Mouse (Mus musculus) right cerebral cortex, adult 2 months (tissue): Measurements from ENCODE around the gene Gm10401.
"Not testable (repeated sequence)": the region's sequence is repeated elsewhere in the genome, so short reads cannot be mapped to it uniquely, and the experiment has no call there.

Experiments
- DNase-seq, 2 experiments: peaks; one replicate each; pipeline ENCODE4 v3.0.0; 2021 to 2022; ENCODE audit warnings: low spot score in 2 of 2

The Gm10401 gene

GRCm38 (mm10) chr5:115118961-115119570 is 21.0 kb upstream of the Gm10401 start, which contains the start of gene Acads:
Gene Acads (minus strand): TSS chr5:115119346.
- DNase-seq, result no peak

- DNase-seq, result no peak
Measured at GRCm38 (mm10) chr5:115117467-115117866, 19.4 kb upstream of the Gm10401 start.

- DNase-seq, result no peak
Measured at GRCm38 (mm10) chr5:115116426-115116825, 18.3 kb upstream of the Gm10401 start.

GRCm38 (mm10) chr5:115114501-115114900 is 16.4 kb upstream of the Gm10401 start:
- no peak for DNase-seq

- no peak for DNase-seq
Measured at GRCm38 (mm10) chr5:115113244-115113643, 15.1 kb upstream of the Gm10401 start.

- no peak for DNase-seq
Measured at GRCm38 (mm10) chr5:115111156-115111555, 13.1 kb upstream of the Gm10401 start.

- DNase-seq, result not testable (repeated sequence)
Measured at GRCm38 (mm10) chr5:115103253-115103652, 5.2 kb upstream of the Gm10401 start.

- no peak for DNase-seq
Measured at GRCm38 (mm10) chr5:115102231-115102630, 4.1 kb upstream of the Gm10401 start.

GRCm38 (mm10) chr5:115100473-115100872 is 2.4 kb upstream of the Gm10401 start:
- no peak for DNase-seq

GRCm38 (mm10) chr5:115099991-115100390 is 1.9 kb upstream of the Gm10401 start:
- no peak for DNase-seq

- DNase-seq, result no peak
Measured at GRCm38 (mm10) chr5:115099530-115099929, 1.4 kb upstream of the Gm10401 start.

GRCm38 (mm10) chr5:115091776-115092175 is 6.3 kb downstream of the Gm10401 start:
- no peak for DNase-seq

- no peak for DNase-seq
Measured at GRCm38 (mm10) chr5:115091015-115091414, 7.1 kb downstream of the Gm10401 start.

GRCm38 (mm10) chr5:115089592-115090268 is 8.4 kb downstream of the Gm10401 start:
- DNase-seq, result no peak

- no peak for DNase-seq
Measured at GRCm38 (mm10) chr5:115085675-115086074, 12.4 kb downstream of the Gm10401 start.

GRCm38 (mm10) chr5:115083492-115083891 is 14.6 kb downstream of the Gm10401 start:
- no peak for DNase-seq

- no peak for DNase-seq
Measured at GRCm38 (mm10) chr5:115081636-115082035, 16.5 kb downstream of the Gm10401 start.

GRCm38 (mm10) chr5:115076144-115076901 is 21.8 kb downstream of the Gm10401 start:
- peak; percentile 69 to 70 for DNase-seq

GRCm38 (mm10) chr5:115074749-115075148 is 23.3 kb downstream of the Gm10401 start:
- DNase-seq, result no peak

- DNase-seq, result not testable (repeated sequence)
Measured at GRCm38 (mm10) chr5:115073306-115073705, 24.8 kb downstream of the Gm10401 start.

GRCm38 (mm10) chr5:115072143-115072542 is 26.0 kb downstream of the Gm10401 start:
- DNase-seq, result peak; percentile 70 to 81

GRCm38 (mm10) chr5:115071096-115071901 is 26.8 kb downstream of the Gm10401 start:
- no peak for DNase-seq
